Mouse (Mus musculus) lung, adult 2 months (tissue): ENCODE measurements around the gene Syt8.

Experiments used
- CTCF ChIP-seq: fragments of 200-500 bp; IDR thresholded peaks from 2 replicates; pipeline ENCODE4 v1.5.1; 2011; ENCODE audit warnings: mild to moderate bottlenecking, low read length, control low read depth; ENCODE audit not compliant: insufficient read depth
- POLR2A ChIP-seq: fragments of 200-500 bp; IDR thresholded peaks from 2 replicates; pipeline ENCODE4 v1.6.1; 2011; ENCODE audit warnings: low read depth, mild to moderate bottlenecking, control low read depth, low read length, borderline replicate concordance; ENCODE audit errors: extremely low read depth

DNA sequence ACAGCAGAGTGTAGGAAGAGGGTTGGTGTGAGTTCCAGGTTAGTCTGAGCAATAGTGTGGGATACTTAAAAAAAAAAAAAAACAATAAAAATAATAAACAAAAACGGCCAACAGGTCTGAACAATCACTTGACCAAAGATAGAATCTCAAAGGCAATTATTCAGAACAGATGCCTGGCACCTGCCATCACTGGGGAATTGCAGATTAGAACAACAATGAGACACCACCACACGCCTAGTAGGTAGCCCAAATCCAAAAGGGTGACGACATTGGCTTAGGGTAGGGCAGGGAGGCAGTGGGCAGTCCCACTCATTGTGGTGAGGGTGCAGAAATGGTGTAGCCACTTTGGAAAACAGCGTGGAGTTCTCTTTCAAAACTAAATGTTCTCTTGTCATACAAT, 43.0 kb upstream of the Syt8 start:
- TF ChIP-seq CTCF (no peak), POLR2A (no peak)
